Mouse (Mus musculus): Measurements from ENCODE around the gene H2afy2.
A peak's percentile ranks its signal among the peaks of the same experiment; 100 is the strongest.

The H2afy2 gene

DNA sequence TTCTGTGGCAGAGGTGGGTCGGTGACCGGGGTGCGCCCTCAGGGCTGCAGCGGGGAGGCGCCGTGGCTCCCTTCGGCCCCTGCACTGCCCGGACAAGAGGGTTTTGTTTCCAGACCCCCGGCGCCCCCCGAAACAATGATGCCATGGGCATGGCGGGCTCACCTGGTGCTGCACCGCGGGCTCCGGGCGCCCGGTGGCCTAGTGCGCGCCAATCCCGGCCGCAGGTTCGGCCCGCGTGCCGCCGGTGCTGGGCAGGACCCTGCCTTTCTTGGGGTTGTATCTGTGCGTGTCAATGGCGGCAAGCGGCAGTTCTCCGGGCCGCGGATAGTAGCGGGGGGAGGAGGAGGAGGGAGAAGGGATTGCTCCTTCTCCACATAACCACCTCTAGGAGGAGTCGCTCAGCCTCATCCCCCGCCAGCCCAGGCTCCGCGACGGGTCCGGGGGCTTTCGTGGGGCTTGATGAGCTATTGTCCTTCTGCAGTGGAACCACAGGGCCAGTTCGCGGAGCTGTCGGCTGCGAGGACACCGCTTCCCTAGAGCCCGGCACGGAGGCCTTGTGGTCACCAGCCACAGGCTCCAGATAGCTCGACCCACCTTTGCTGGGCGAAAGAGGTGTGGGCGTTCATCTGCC lies at the start of gene H2afy2:
TSS of gene H2afy2 (minus strand) at position 527 of the 631 bp plus-strand sequence.
- peak; percentile 24 for DNase-seq (ENCODE audit: low spot score)

DNA sequence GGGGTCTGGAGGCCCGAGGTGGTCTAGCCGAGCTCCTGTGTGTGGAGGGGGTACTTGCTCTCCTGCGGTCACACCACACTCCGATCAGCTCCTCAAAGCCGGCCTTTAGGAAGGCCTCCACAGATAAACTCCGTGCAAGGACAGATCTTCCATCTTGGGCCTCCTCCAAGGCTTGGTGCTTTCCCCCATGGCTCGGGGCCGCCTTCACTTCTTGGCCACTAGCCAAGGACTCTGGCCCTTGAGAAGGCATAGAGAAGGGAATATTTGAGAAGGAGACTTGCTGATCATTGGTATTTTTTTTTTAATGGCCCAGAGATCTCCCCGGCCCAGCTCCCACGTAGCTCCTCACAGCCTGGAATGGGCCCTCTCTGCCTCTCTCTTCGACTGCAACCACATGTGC lies 48.8 kb upstream of the H2afy2 start:
- no peak for DNase-seq (ENCODE audit: low spot score)

DNA sequence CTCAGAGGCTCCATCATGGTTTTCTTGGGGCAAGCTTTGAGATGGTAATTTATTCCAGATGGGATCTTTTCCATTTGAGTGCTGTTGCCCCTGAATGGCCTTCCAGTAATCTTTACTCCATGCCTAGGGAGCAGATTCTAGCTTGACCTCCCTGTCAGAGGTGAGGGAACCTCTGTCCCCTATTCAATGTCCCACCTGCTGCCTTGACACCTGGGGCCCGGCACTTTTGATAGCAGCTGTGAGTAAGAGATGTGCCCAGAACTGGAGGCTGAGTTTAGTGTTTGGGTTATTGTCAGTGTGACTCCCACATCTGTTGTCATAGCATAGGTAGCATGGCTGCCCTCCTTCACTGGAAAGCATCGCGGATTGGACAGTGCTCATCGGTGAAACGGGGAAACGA lies 47.8 kb upstream of the H2afy2 start:
- DNase-seq (ENCODE audit: low spot score) = no peak

DNA sequence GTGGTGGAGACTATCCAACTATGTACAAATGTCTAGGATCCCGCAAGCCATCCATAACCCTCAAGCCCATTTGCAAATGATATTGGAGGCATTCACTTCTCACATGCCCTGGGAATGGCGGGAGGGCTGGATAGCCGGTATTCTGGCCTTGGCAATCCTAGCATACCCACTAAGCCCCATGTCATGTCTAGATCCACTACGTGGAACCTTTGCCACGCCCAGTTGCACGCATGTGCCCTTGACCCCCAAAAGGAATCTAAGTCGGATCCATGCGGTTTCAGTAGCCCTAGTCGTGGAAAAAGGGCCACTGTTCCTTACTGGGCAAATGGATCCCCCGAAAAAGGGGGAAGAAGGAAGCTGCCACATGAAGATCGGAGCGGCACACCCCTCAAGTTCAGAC lies 47.3 kb upstream of the H2afy2 start:
- DNase-seq (ENCODE audit: low spot score) = no peak

DNA sequence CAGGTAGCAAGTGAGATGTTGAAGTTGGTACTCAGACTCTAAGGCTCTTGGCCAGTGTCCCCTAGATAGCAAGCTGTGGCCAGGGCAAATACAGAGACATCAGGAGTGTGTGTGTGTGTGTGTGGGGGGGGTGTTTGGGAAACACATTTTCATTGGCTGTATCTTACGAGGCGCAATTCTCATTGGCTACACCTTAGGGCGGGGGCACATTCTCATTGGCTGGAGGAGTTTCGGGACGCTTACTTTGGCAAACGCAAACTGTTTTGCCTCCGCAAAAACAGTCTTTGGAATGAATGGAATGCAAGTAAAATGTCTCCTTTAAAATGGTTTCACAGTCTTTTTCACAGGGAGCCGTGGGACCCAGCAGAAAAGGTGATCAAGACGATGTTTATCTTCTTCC lies 46.9 kb upstream of the H2afy2 start:
- DNase-seq (ENCODE audit: low spot score) = no peak

DNA sequence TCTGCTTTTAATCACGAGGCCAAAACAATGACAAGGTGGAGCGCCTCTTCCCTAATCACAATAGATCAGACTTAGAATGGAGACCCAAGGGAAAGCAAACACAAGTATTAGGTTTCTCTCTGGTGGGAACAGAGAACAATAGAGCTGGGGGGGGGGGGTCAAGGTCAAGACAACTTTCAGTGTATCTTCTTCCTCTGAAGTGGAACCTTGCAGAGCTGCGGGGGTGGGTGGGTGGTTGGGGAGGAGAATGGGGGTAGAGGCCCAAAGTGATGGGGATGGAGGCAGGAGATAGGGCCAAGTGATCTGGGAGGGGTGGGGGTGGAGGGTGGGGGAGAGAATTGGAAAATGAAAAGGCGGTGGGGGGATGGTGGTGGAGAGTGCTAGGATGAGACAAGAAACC lies 45.1 kb upstream of the H2afy2 start:
- no peak for DNase-seq (ENCODE audit: low spot score)

DNA sequence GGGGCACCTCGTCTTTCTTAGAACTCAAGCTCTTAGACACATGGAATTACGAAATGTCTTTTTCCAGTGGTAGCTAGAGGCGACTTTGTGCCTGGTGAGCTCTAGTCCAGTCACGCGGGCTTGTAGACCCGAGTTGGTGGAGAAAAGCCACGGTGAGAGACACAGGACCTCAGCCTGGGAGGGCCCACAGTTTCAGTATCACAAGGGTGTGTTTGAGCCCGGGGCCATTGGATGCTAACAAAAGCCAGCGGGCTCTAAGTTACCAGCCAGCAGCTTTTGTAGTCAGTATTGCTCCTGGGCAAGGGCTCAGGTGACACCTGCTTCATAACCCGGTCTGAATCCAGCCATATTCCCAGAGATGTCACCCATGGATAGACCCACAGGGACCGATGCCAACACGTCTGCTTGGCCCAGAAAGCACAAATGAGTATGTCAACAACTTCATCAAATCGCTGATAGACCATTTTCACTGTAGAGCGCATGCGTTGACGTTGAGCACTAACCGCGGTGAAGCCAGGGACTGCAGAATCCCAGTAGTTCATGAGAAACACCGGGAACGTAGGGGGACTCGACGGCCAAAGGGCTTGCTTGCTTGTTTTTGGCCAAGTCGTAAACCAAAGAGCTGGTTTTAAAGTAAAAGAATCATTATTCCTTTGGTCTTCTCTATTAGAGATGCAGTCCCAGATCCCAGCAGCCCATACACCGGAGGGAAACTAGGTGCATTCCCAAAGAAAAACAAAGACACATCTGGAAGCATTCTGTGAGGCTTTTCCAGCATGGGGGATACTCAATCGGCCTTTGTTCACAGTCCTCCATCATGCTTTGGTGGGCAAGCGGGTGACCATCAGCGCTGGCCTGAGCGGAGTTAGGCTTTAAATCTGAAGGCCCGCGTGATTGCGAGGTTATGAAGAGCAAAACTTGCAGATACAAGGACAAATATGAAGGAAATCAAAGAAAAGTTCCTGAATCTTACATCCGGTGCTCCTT lies 44.3 kb upstream of the H2afy2 start:
- no peak for DNase-seq (ENCODE audit: low spot score)

DNA sequence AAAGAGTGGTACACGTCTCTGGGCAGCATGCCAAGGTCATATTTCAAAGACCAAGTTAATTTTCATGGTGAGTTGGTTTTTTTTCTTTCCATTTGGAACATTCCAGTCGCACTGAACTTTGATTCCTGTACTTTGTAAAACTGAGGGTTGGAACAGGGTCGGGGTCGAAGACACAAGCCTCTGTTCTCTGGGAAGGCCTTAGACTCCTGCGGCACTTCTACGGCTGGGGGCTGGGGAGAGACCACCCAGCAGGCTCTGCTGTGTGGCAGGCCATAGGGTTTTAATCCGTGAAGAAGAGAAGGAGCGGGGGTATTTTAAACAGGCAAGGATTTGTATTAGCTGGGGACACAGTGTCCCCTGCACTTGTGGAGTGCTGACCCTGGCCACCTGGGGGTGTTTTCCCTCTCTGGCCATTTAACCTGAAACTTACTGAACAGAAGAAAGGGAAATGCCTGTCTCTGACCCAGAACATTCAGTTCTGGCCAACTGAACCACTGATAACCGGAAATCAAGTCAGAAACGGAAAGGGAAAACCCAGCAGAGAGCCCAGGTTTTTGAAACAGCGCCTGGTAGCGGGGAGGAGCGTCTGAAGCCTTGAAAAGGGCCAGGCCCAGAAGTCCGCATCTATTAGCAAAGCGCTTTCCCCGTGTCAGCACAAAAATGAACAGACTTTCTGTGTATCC lies 42.9 kb upstream of the H2afy2 start:
- no peak for DNase-seq (ENCODE audit: low spot score)

DNA sequence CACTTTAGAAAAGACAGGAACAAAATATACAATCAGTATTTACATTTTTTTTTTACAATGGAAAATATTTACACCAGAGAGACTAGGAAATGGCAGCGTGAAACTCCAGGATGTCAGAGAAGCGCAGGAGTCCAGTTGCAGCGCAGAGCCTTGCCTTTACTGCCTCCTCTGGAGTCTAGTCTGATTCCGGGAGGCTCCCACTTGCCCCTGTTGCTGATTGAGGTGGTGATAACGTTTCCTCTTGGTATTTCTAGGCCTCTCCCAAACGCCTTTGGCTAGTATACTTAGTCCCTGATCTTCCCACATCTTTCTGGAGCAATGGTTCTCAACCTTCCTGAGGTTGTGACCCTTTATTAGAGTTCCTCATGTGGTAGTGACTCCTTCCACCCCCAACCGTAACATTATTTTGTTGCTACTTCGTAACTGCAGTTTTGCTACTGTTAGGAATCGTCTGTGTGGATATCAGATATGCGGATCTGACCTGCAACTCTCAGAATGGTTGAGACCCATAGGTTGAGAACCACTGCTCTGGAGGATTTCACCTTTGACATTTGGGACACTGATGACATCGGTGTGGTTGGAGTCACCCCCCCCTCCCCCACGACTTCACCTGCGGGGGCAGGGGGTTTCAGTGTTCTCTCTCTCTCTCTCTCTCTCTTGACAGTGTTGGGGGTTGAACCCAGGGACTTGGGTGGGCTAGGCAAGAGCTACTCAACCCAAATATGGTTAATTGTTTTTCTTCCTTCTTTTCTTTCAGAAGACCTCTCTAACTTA lies 42.2 kb upstream of the H2afy2 start:
- no peak for DNase-seq (ENCODE audit: low spot score)

DNA sequence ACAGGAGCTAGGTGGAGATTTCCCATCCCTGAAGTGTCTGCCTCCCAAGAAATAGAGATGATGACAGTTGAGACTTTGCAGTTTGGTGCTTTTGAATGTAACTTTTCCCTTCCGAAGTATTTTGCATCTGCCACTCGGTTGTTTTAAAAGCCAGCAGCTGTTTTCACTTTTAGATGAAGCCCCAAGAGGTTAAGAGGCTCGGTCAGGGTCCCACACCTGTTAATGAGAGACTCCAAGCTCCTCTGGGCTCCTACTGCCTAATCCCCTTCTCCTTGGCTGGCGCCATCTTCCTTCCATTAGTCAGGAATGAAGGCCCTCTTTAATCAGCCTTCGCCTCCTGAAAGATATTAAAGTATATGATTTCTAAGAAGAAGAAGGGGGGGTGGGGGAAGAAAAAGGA lies 41.6 kb upstream of the H2afy2 start:
- DNase-seq (ENCODE audit: low spot score) = no peak

DNA sequence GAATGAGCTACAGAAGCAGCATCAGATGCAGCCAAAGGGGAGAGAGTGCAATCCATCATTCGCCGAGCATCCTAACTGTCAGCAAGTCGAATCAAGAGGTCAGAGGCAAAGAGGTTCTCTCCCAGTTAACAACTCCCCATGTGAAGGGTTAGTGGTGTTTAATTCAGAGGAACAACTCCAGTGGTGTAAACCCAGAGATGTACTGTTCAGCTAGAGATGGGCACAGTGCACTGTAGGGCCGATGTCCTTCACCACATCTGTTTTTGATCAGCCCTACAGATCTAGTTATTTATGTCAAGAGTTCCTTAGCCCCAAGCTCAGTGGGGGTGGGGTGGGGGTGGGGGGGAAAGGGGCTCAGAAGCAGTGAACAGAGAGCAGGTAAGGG lies 39.8 kb upstream of the H2afy2 start:
- no peak for DNase-seq (ENCODE audit: low spot score)

DNA sequence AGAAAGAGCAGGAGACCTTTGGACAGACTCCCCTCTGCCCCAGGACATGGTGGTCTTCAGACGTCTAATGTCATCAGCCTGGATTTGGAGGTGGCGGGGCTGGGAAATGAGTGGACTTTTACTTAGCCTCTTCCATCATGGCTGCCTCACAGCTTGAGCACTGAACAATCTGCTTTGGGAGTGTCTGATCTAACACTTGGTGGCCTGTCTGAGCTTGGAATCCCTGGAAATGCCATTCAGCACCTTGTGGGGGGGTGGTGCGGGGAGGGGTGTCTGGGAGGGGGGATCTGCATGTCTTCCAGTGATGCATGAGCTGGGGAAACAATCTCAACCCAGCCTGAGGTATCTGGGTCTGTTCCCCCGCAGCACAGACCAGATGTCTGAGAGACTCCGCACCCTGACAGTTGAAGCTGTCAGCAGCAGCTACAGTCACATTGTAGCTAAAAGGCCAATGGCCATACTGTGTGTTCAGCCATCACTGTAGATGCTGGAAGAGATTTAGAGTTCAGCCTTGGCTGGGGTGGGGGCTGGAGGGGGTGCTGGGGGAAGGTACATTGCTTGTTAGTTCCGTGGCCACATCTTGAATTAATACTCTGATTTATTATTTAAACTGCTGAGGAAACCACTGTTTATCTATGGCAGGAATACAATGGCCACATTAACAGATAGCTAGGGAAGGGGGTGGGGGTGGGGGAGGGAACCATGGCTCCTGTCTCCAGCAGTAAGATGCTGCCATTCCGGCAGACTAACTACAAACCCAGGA lies 39.2 kb upstream of the H2afy2 start:
- no peak for DNase-seq (ENCODE audit: low spot score)

DNA sequence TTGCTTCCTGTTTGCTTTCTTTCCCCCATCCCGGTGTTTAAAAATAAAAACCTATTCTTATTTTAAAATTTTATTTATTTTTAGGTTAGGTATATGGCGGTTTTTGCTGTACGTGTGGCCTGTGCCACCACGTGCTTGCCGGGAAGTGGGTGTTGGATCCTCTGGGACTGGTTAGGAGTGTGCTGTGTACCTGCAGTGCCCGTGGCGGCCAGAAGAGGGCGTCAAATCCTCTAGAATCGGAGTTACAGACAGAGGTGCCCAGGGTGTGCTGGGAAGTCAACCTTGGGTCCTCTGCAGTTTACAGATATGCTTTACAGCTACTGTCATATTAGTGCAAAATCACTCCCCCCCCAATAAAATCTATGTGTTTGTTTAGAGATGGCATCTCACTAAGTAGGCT lies 36.1 kb upstream of the H2afy2 start:
- DNase-seq (ENCODE audit: low spot score) = no peak

DNA sequence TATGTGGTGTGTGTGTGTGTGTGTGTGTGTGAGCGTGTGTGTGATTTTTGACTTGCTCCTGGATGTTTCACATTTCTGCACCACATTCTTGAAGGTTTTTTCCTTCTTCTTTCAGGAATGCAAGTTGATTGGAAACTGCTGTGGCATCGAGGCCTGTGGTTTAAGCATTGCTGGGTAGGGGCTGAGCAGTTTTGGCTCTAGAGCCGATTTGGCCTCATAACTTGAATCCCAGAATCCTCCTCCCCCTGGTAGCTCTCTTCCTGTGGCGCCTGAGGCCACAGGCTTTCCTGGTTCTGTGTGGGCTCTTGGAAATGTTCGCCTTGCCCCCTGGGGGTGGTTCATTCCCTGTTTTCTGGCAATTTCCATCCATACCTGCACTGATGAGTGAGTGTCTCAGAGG lies 28.0 kb upstream of the H2afy2 start:
- no peak for DNase-seq (ENCODE audit: low spot score)

DNA sequence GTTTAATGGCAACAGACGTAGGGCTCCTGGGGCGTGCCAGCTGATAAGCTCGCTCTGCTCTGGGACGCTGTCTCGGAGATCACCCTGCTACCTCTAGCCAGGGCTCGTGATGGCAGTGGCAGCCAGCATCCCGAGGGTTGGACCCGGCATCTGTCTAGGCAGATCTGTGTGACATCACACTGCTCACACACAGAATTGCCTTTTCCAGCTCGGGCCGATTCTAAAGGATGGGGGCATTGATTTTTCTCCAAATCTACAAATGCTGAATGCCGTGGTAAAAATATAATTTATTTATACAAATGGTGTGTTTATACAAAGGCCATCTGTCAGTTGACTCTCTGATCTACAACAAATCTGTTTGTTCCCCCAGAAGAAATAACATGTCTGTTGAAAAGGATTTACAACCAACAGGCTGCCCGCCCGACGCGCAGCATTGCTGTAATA lies 14.2 kb upstream of the H2afy2 start:
- DNase-seq (ENCODE audit: low spot score) = no peak

DNA sequence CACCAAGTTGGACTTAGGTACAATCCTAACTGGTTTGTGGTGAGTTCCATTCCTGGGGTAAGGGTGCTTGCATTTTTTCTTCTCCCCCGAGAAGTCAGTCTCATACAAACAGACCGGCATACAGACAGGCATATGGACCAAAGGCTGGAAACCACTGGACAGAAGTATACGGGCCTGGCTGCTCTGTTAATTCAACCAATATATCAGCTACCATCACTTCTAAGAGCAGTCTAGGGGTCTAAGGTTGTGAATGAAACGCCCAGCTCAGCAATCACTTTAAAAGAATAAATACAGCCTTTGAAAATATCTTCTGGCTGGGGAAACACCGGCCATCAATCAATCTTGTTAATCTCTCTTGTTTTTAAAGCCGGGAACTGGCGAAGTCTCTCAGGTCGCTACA lies 11.5 kb upstream of the H2afy2 start:
- no peak for DNase-seq (ENCODE audit: low spot score)

DNA sequence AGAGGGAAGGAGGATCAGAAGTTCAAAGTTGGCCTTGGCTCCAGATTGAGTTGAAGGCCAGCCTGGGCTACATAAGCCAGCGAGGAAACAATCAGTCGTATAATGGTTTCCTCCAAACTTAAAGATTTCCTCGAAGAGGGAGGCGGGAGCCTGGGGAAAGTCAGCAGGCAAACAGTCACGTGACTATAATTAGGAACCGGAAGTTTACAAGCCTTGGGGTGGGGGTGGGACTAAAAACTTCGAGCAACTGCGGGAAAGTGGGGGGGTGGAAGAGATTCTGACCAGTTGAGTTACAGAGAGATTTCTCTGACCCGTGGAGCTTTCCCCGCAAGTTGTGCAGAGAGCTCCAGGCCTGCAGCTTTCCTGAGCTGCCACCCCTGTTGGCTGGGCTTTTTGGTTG lies 11.0 kb upstream of the H2afy2 start:
- DNase-seq (ENCODE audit: low spot score) = no peak

DNA sequence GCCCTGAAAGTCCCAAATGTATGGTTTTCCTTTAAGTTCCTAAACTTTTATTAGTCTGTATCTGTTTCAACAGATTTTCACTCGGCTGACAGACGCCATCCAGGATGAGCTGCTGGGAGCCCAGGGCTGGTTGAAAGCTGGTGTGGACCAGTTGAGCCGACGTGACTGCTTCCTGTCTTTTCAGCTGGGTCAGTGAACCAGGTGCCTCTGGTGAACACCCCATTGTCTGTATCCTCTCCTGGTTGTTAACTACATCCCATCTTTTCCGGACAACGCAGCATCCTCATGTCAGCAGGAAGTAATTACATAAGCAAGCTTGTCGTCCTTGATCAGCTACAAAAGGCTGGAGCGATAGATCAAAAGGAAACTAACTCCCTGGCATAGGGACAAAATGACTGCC lies 9.1 kb upstream of the H2afy2 start:
- no peak for DNase-seq (ENCODE audit: low spot score)

DNA sequence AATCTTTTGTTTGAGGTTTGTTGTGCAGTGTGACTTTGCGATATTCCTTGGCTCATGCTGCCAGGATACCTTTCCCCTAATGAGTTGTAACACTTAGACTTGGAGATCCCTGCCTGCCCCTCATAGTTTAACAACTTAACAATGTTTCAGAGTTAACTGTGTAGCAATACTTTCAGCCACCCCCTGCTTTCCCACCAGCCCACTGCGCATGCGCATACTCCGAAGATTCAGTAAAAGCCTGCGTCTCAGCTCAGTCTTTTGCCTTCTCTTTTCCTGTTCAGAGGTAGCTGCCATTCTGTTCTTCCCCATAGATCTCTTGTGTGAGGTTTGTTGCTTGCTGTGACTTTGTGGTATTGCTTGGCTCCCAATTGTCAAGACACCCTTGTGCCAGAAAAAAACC lies 4.6 kb upstream of the H2afy2 start:
- no peak for DNase-seq (ENCODE audit: low spot score)

DNA sequence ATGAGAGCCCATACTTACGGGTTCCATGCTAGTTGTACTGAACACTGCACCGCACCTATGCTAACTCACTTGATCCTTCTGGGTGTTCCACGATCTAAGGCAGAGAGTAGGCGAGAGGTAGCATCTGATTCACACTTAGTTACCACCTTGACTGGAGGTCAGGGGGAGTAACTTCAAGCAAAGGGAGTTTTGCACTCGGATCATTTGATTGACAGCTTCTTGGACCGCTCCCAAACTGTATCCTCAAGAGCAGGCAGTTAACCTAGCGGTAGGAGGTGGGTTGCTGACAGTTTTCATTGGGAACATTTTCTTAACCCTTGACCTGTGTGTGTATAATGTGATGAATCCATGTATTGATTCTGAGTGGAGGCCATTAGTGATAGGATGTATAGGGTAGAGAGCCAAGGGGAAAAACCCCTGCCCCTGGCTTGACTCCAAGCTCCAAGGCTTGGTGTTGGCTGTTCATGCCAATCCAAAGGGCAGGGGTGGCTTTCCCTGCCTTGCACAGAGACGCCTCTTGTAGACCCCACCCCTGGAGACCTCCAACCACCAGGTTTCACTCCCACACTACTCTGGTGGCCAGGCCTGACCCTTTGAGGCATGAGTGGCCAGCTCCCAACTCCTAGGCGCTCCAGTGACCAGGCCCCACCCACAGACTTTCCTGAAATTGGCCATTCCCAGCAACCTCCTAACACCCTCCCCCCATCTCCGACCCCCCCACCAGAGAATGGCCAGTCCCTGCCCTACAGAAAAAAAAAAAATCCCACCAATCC lies 3.8 kb upstream of the H2afy2 start:
- no peak for DNase-seq (ENCODE audit: low spot score)

DNA sequence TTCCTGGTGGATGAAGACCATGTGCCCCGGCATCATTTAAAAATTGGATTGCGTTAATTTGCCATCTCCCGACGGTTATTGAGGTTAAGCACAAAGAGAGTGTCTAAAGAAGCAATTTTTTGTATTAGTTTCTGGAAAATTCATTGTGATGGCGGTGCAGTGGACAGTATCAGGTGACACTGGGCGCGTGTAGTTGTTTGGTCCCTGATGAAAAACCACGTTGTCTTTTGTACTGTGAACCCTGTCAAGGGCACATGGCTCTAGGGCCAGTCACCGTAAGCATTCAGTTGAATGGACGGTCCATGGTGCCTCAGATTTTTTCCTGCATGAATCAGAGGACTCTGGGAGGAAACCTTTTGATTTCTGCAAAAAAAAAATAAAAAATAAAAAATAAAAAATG lies 467 bp upstream of the H2afy2 start:
- DNase-seq (ENCODE audit: low spot score) = no peak

Measured in urinary bladder, postnatal 10 days (tissue).